Mouse (Mus musculus): ENCODE data around the gene Zcchc4. TPM values are rescaled to one million over a fixed set of nuclear protein-coding genes. Genes with fewer than 3 reads are reported as not detected.

The Zcchc4 gene
- polyA plus RNA-seq, 1 experiment from 2014 or later: 11.2 TPM

Other genes starting within 250 kb of the Zcchc4 start
- 1.5 and 1.7 TPM in 2 replicates for gene Lgi2, start 208.9 kb upstream of the Zcchc4 start, polyA plus RNA-seq (2015; fragmentation: Nextera tagmentation; extraction: Ambion mirVana)
- 6.1 and 6.4 TPM in 2 replicates for gene Sepsecs, start 105.7 kb upstream of the Zcchc4 start, polyA plus RNA-seq (2015; fragmentation: Nextera tagmentation; extraction: Ambion mirVana)
- 7.1 and 8.2 TPM in 2 replicates for gene Pi4k2b, start 33.8 kb upstream of the Zcchc4 start, polyA plus RNA-seq (2015; fragmentation: Nextera tagmentation; extraction: Ambion mirVana)
- 66.7 and 76.0 TPM in 2 replicates for gene Anapc4, start 58.6 kb downstream of the Zcchc4 start, polyA plus RNA-seq (2015; fragmentation: Nextera tagmentation; extraction: Ambion mirVana)